Mouse (Mus musculus) gastrocnemius, adult 8-10 months (tissue): ENCODE data around the gene Plcb4. TPM values are rescaled to one million over a fixed set of nuclear protein-coding genes. Genes with fewer than 3 reads are reported as not detected.

ENCODE experiments used
- DNase-seq, 2 experiments: peaks; one replicate each; pipeline ENCODE4 v3.0.0; 2022; ENCODE audit warnings: low spot score in 2 of 2
- total RNA-seq, 4 experiments: library from RNA; stranded (reverse); gene quantifications; 2 replicates each; pipeline ENCODE4 v1.2.4; 2022

The Plcb4 gene
- total RNA-seq, 4 experiments from 2014 or later: 12.7 to 18.0 (median 15.4) TPM

GRCm38 (mm10) chr2:135759499-135760095, 100.8 kb downstream of the Plcb4 start:
- no peak for DNase-seq

GRCm38 (mm10) chr2:135761226-135761802, 102.5 kb downstream of the Plcb4 start:
- DNase-seq: no peak

GRCm38 (mm10) chr2:135764706-135765105, 105.9 kb downstream of the Plcb4 start:
- no peak for DNase-seq

GRCm38 (mm10) chr2:135766471-135767063, 107.8 kb downstream of the Plcb4 start:
- no peak for DNase-seq

GRCm38 (mm10) chr2:135767535-135767934, 108.7 kb downstream of the Plcb4 start:
- no peak for DNase-seq

- no peak for DNase-seq
Measured at GRCm38 (mm10) chr2:135769701-135770100, 110.9 kb downstream of the Plcb4 start.

- DNase-seq: no peak
Measured at GRCm38 (mm10) chr2:135770226-135770625, 111.4 kb downstream of the Plcb4 start.

- DNase-seq: peak; percentile 16 to 19
Measured at GRCm38 (mm10) chr2:135773194-135773972, 114.6 kb downstream of the Plcb4 start.

GRCm38 (mm10) chr2:135775026-135775425, 116.2 kb downstream of the Plcb4 start:
- no peak for DNase-seq

- no peak for DNase-seq
Measured at GRCm38 (mm10) chr2:135776131-135776775, 117.4 kb downstream of the Plcb4 start.

GRCm38 (mm10) chr2:135781391-135781790, 122.6 kb downstream of the Plcb4 start:
- no peak for DNase-seq

- DNase-seq: no peak
Measured at GRCm38 (mm10) chr2:135787415-135787814, 128.6 kb downstream of the Plcb4 start.

GRCm38 (mm10) chr2:135792907-135793306, 134.1 kb downstream of the Plcb4 start:
- DNase-seq: no peak

- DNase-seq: no peak
Measured at GRCm38 (mm10) chr2:135796684-135797083, 137.9 kb downstream of the Plcb4 start.

- no peak for DNase-seq
Measured at GRCm38 (mm10) chr2:135797677-135798546, 139.1 kb downstream of the Plcb4 start.

GRCm38 (mm10) chr2:135799149-135799770, 140.4 kb downstream of the Plcb4 start:
- DNase-seq: no peak

GRCm38 (mm10) chr2:135800385-135800784, 141.6 kb downstream of the Plcb4 start:
- DNase-seq: no peak

- no peak for DNase-seq
Measured at GRCm38 (mm10) chr2:135802878-135803450, 144.2 kb downstream of the Plcb4 start.

- no peak for DNase-seq
Measured at GRCm38 (mm10) chr2:135805748-135806685, 147.2 kb downstream of the Plcb4 start.
